Mouse (Mus musculus): ENCODE measurements at regions not wholly inside any gene's neighbourhood (a gene's known extent, or its start where the extent isn't known, plus 50 kb on each side); places are given as distances from the start of the nearest gene placed in this dataset.

GRCm38 (mm10) chr16:25060266-25060665 is 226.4 kb upstream of the Tprg start:
- Histone ChIP-seq H3K4me1 (peaks cover 25% of the 10 kb centered on the region), H3K36me3 (replicated peaks) (no peaks in the 10 kb centered on the region), H3K27me3 (replicated peaks; ENCODE audit: low read depth, poor library complexity, severe bottlenecking) (peaks cover 60% of the 10 kb centered on the region), H3K4me3 (no peak overlapping the region), H3K27ac (replicated peaks) (peak overlapping the region; percentile 95; the same call in 1 of the 2 replicates), H3K9me3 (no peaks in the 10 kb centered on the region)
- no peak for DNase-seq (ENCODE audit: low spot score)
- 82% methylated on average over 8 of the region's 8 CpGs for WGBS

- H3K4me1 ChIP-seq = peaks cover 25% of the 10 kb centered on the region
- no peak overlapping the region for H3K27ac ChIP-seq (replicated peaks)
- no peak for DNase-seq (ENCODE audit: low spot score)
- WGBS = 82% methylated on average over 4 of the region's 4 CpGs
- no peaks in the 10 kb centered on the region for H3K36me3 ChIP-seq (replicated peaks)
- no peaks in the 10 kb centered on the region for H3K9me3 ChIP-seq
- peaks cover 47% of the 10 kb centered on the region for H3K27me3 ChIP-seq (replicated peaks; ENCODE audit: low read depth, poor library complexity, severe bottlenecking)
- no peak overlapping the region for H3K4me3 ChIP-seq
Measured at GRCm38 (mm10) chr16:25061631-25062030, 225.0 kb upstream of the Tprg start.

GRCm38 (mm10) chr16:25063981-25064380 is 222.6 kb upstream of the Tprg start:
- Histone ChIP-seq H3K4me3 (no peak overlapping the region), H3K4me1 (peaks cover 16% of the 10 kb centered on the region), H3K27ac (replicated peaks) (no peak overlapping the region), H3K9me3 (no peaks in the 10 kb centered on the region), H3K36me3 (replicated peaks) (no peaks in the 10 kb centered on the region), H3K27me3 (replicated peaks; ENCODE audit: low read depth, poor library complexity, severe bottlenecking) (peaks cover 31% of the 10 kb centered on the region)
- no peak for DNase-seq (ENCODE audit: low spot score)

GRCm38 (mm10) chr16:25064538-25064937 is 222.1 kb upstream of the Tprg start:
- H3K36me3 ChIP-seq (replicated peaks) = no peaks in the 10 kb centered on the region
- no peak overlapping the region for H3K4me3 ChIP-seq
- WGBS = 13% methylated on average over 4 of the region's 4 CpGs
- no peak overlapping the region for H3K27ac ChIP-seq (replicated peaks)
- peaks cover 12% of the 10 kb centered on the region for H3K4me1 ChIP-seq
- DNase-seq (ENCODE audit: low spot score) = peak; percentile 88
- peaks cover 31% of the 10 kb centered on the region for H3K27me3 ChIP-seq (replicated peaks; ENCODE audit: low read depth, poor library complexity, severe bottlenecking)
- no peaks in the 10 kb centered on the region for H3K9me3 ChIP-seq

GRCm38 (mm10) chr16:25066822-25067221 is 219.8 kb upstream of the Tprg start:
- 63% methylated on average over 7 of the region's 7 CpGs for WGBS
- no peak for DNase-seq (ENCODE audit: low spot score)
- Histone ChIP-seq H3K36me3 (replicated peaks) (no peaks in the 10 kb centered on the region), H3K4me3 (no peak overlapping the region), H3K27ac (replicated peaks) (no peak overlapping the region), H3K27me3 (replicated peaks; ENCODE audit: low read depth, poor library complexity, severe bottlenecking) (peaks cover 27% of the 10 kb centered on the region), H3K4me1 (0 out of 2 replicates have a peak, but pooled peaks cover 3% of the 10 kb centered on the region), H3K9me3 (no peaks in the 10 kb centered on the region)

GRCm38 (mm10) chr16:25067276-25068249 is 219.1 kb upstream of the Tprg start:
- 55% methylated on average over 8 of the region's 8 CpGs for WGBS
- H3K4me1 ChIP-seq = 0 out of 2 replicates have a peak, but pooled peaks cover 3% of the 10 kb centered on the region
- H3K27ac ChIP-seq (replicated peaks) = no peak overlapping the region
- peak; percentile 21 for DNase-seq (ENCODE audit: low spot score)
- peaks cover 20% of the 10 kb centered on the region for H3K27me3 ChIP-seq (replicated peaks; ENCODE audit: low read depth, poor library complexity, severe bottlenecking)
- H3K36me3 ChIP-seq (replicated peaks) = no peaks in the 10 kb centered on the region
- no peak overlapping the region for H3K4me3 ChIP-seq
- no peaks in the 10 kb centered on the region for H3K9me3 ChIP-seq

GRCm38 (mm10) chr16:25080811-25081210 is 205.8 kb upstream of the Tprg start:
- WGBS = 93% methylated on average over 6 of the region's 6 CpGs
- Histone ChIP-seq H3K27ac (replicated peaks) (no peak overlapping the region), H3K27me3 (replicated peaks; ENCODE audit: low read depth, poor library complexity, severe bottlenecking) (no peaks in the 10 kb centered on the region), H3K36me3 (replicated peaks) (no peaks in the 10 kb centered on the region), H3K9me3 (no peaks in the 10 kb centered on the region), H3K4me1 (no peaks in the 10 kb centered on the region), H3K4me3 (no peak overlapping the region)
- DNase-seq (ENCODE audit: low spot score) = no peak

GRCm38 (mm10) chr16:25083729-25084128 is 202.9 kb upstream of the Tprg start:
- no peak for DNase-seq (ENCODE audit: low spot score)
- no peaks in the 10 kb centered on the region for H3K4me1 ChIP-seq

GRCm38 (mm10) chr16:25087741-25088648 is 198.6 kb upstream of the Tprg start:
- H3K4me3 ChIP-seq = no peak overlapping the region
- H3K4me1 ChIP-seq = no peaks in the 10 kb centered on the region
- H3K27me3 ChIP-seq (replicated peaks; ENCODE audit: low read depth, poor library complexity, severe bottlenecking) = no peaks in the 10 kb centered on the region
- WGBS = 81% methylated on average over 10 of the region's 10 CpGs
- DNase-seq (ENCODE audit: low spot score) = no peak
- H3K27ac ChIP-seq (replicated peaks) = no peak overlapping the region
- no peaks in the 10 kb centered on the region for H3K36me3 ChIP-seq (replicated peaks)
- no peaks in the 10 kb centered on the region for H3K9me3 ChIP-seq

More at GRCm38 (mm10) chr16:25083729-25084128, 202.9 kb upstream of the Tprg start:
- Histone ChIP-seq H3K9me3 (no peaks in the 10 kb centered on the region), H3K27me3 (replicated peaks; ENCODE audit: low read depth, poor library complexity, severe bottlenecking) (no peaks in the 10 kb centered on the region), H3K36me3 (replicated peaks) (no peaks in the 10 kb centered on the region), H3K4me3 (no peak overlapping the region), H3K27ac (replicated peaks) (no peak overlapping the region)
- WGBS = 94% methylated on average over 1 of the region's 1 CpGs

GRCm38 (mm10) chr16:25088649-25089019 is 198.0 kb upstream of the Tprg start:
- DNase-seq (ENCODE audit: low spot score) = no peak
- Histone ChIP-seq H3K27me3 (replicated peaks; ENCODE audit: low read depth, poor library complexity, severe bottlenecking) (no peaks in the 10 kb centered on the region), H3K4me1 (no peaks in the 10 kb centered on the region), H3K4me3 (no peak overlapping the region), H3K36me3 (replicated peaks) (no peaks in the 10 kb centered on the region), H3K9me3 (no peaks in the 10 kb centered on the region), H3K27ac (replicated peaks) (no peak overlapping the region)
- WGBS = 86% methylated on average over 2 of the region's 2 CpGs

GRCm38 (mm10) chr16:25104165-25104564 is 182.5 kb upstream of the Tprg start:
- 89% methylated on average over 2 of the region's 2 CpGs for WGBS
- H3K9me3 ChIP-seq = 0 out of 2 replicates have a peak, but pooled peaks cover 2% of the 10 kb centered on the region
- DNase-seq (ENCODE audit: low spot score) = no peak
- H3K27me3 ChIP-seq (replicated peaks; ENCODE audit: low read depth, poor library complexity, severe bottlenecking) = no peaks in the 10 kb centered on the region
- H3K36me3 ChIP-seq (replicated peaks) = no peaks in the 10 kb centered on the region
- no peak overlapping the region for H3K4me3 ChIP-seq
- no peak overlapping the region for H3K27ac ChIP-seq (replicated peaks)
- no peaks in the 10 kb centered on the region for H3K4me1 ChIP-seq

GRCm38 (mm10) chr16:25104603-25105002 is 182.0 kb upstream of the Tprg start:
- H3K27me3 ChIP-seq (replicated peaks; ENCODE audit: low read depth, poor library complexity, severe bottlenecking) = no peaks in the 10 kb centered on the region
- WGBS = 56% methylated on average over 2 of the region's 2 CpGs
- no peaks in the 10 kb centered on the region for H3K4me1 ChIP-seq
- no peaks in the 10 kb centered on the region for H3K9me3 ChIP-seq
- DNase-seq (ENCODE audit: low spot score) = no peak
- no peak overlapping the region for H3K4me3 ChIP-seq
- no peaks in the 10 kb centered on the region for H3K36me3 ChIP-seq (replicated peaks)
- H3K27ac ChIP-seq (replicated peaks) = no peak overlapping the region
